Mouse (Mus musculus) T-helper 17 cell (primary cell): ENCODE data around the gene Ccdc92.

Experiments used
- in situ Hi-C, 2 experiments: fragments of 300-600 bp; cut with MboI, MseI; formaldehyde crosslinking; loops; 1 replicate in 1 of 2; 2 replicates in 1 of 2; pipeline ENCODE4 v1.15.1; 2025; ENCODE audit warnings: high pct_unique_total_duplicates in 2 of 2

Gene Ccdc92

GRCm38 (mm10) chr5:124862013-124862866, at the start of gene Ccdc92, which contains the start of gene Zfp664:
Ccdc92 (minus strand) TSS chr5:124862424.
Zfp664 (plus strand) TSS chr5:124862691.
- in situ Hi-C loops: loop anchor here in 1 of 2 experiments (5.0 kb wide), 1 partner anchor 260 kb away; no protein-coding TSS in a partner anchor

DNA sequence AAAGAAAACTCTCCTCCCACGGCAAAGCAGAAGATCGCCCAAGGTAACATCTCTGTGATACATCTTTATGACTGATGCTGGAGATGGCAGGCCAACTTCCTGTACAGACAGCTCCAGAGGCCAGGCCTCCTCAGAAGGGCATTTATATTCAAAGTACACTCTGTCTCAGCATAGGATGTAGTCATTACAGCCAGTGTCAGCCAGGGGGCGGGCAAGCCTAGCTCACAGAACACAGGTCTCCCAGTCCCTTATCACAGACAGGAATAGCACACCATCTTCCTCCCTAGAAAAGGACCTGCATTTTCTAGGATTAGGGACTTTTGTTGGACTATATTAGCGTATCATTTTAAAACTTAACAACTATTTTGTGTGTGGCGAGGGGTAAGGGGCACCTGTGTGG, 46.6 kb upstream of the Ccdc92 start:
- in situ Hi-C loops: loop anchor here (5.0 kb wide), 2 partner anchors 103 to 363 kb away; no protein-coding TSS in a partner anchor

DNA sequence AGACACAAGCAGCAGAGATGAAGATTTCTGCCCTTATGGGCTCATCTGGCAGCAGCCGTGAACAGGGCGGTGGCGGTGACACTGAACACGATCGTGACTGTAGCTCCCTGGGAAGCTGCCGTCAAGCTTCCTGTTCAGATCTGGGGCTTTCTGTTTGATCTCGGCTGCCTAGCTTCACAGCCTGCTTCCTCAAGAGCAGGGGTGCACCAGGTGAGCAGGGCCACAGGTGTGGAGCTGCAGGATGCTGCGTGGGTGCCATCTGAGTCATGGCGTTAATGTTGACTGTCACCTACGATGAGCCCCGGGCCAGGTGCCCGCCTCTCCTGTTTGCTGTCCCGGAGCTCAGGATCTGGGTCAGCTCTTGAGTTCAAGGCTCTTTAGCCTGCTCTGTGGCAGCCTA, 44.7 kb upstream of the Ccdc92 start:
- in situ Hi-C loops: loop anchor here (5.0 kb wide), 2 partner anchors 105 to 365 kb away; no protein-coding TSS in a partner anchor

DNA sequence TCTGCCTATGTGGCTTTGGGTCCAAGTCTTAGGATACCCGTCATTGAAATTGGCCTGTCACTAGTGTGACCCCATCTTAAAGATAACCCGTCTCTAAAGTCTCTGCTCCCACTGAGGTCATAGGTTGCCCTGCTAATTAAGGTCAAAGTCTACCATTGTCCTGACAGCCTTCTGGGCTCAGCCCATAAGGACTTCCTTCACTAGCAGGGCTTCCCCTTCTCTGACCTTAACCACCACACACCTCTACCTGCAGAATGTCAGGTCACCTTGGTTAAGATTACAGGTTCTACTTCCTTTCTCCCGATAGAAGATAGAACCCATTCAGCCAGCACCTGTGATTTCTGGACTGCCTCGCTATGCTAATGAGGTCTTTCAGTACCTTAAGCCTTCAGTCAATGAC, 41.6 kb upstream of the Ccdc92 start:
- in situ Hi-C loops: loop anchor here in 1 of 2 experiments (5.0 kb wide), 1 partner anchor 368 kb away; no protein-coding TSS in a partner anchor

- in situ Hi-C loops: loop anchor here in 1 of 2 experiments (5.0 kb wide), 1 partner anchor 370 kb away; no protein-coding TSS in a partner anchor
Observed at GRCm38 (mm10) chr5:124902195-124902594, 40.0 kb upstream of the Ccdc92 start.

DNA sequence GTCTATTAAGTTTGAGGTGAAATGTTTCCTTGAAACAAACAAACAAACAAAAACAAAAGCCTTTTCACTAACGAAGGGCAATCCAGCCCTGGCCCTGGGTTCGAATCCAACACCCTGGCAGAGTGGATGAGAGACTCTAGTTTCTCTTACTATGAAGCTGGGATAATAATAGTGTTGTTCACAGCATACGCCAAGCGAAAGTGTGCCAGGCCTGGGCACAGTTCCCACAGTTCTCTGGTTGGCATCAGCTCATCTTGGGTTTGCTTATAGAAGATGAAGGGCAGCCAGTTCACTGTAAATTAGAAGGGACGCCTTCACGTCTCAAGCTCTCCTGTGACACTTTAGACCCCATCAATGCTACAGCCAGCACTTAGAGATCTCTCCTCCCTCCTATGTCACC, 39.5 kb upstream of the Ccdc92 start:
- in situ Hi-C loops: loop anchor here in 1 of 2 experiments (5.0 kb wide), 1 partner anchor 371 kb away; no protein-coding TSS in a partner anchor

- in situ Hi-C loops: loop anchor here in 1 of 2 experiments (5.0 kb wide), 1 partner anchor 371 kb away; no protein-coding TSS in a partner anchor
Observed at GRCm38 (mm10) chr5:124900738-124901490, 38.7 kb upstream of the Ccdc92 start.

GRCm38 (mm10) chr5:124899945-124900631, 37.9 kb upstream of the Ccdc92 start:
- in situ Hi-C loops: loop anchor here in 1 of 2 experiments (5.0 kb wide), 1 partner anchor 372 kb away; no protein-coding TSS in a partner anchor

GRCm38 (mm10) chr5:124896135-124896534, 33.9 kb upstream of the Ccdc92 start:
- in situ Hi-C loops: no loop called here

GRCm38 (mm10) chr5:124891921-124892370, 29.7 kb upstream of the Ccdc92 start:
- in situ Hi-C loops: loop anchor here in 1 of 2 experiments (5.0 kb wide), 1 partner anchor 320 kb away; no protein-coding TSS in a partner anchor

DNA sequence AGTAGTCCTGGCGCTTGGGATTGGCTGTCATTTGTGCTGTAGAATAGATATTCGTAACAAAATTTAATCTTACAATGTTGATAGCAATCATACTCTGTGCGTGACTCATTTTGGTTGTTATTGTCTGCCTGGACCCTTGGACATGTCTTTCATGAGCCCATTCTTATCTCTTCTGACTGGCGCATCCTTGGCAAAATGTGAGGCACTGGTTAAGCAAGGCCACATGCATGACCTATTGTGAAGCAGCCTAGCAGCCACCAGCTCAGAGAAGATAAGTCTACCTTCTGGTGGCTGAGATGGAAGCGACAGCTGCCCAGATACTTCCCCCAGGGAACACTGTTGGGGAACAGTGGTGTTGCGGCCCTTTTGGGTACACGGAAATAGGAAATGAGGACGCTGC, 26.4 kb upstream of the Ccdc92 start:
- in situ Hi-C loops: no loop called here

- in situ Hi-C loops: no loop called here
Observed at GRCm38 (mm10) chr5:124883877-124884276, 21.7 kb upstream of the Ccdc92 start.

- in situ Hi-C loops: loop anchor here in 1 of 2 experiments (10.0 kb wide), 1 partner anchor 275 kb away; no protein-coding TSS in a partner anchor
Observed at GRCm38 (mm10) chr5:124879801-124880200, 17.6 kb upstream of the Ccdc92 start.

DNA sequence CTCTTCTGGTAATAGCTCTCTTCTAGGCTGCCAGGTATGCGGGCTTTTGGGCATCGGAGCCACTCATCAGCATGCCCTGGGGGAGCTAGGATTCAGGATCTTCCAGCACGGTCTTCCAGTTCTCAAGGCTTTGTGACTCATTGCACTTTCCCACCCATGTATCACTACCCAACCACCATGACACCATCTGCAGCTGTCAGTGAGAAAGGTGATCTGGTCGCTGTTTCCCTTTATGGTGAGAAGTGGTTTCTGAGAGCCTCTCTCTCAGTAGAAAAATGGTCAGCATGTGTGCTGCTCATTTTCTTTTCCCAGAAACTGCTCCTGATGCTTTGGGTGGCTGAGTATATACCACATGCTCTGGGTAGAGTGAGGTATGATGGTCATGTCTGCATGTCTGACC, 17.0 kb upstream of the Ccdc92 start:
- in situ Hi-C loops: loop anchor here in 1 of 2 experiments (10.0 kb wide), 1 partner anchor 274 kb away; no protein-coding TSS in a partner anchor

DNA sequence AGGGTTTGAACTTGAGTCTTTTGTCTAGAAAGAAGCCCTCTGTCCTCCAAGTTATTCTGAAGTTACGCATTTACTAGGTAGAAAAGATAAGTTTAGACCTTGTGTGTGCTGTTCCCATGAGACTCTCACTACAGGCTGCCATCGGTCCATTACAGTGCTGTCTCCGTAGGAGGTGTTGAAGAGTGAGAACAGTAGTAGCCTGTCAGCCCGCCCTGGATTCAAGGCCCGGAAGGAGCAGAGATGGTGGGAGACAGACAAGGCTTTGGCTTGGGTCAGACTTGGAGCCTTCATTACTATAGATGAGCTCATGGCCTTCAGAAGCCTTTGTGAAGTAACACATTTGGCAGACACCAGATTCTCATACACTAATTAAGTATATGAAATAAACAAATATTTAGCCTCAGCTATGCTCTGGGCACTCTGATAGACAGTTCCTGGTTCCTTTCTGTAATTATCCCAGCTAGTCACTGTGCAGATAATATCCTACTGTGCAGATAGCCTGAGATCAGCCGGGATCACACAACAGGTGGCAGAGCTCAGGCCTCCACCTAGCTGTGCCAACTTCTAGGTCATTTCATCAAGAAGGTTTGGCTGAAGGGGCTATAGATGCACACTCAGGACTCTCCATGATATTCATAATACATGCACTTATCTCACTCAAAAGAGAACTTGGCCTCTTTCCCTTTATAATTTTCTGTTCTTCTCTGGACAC, 11.8 kb upstream of the Ccdc92 start:
- in situ Hi-C loops: loop anchor here in 1 of 2 experiments (10.0 kb wide), 1 partner anchor 269 kb away; no protein-coding TSS in a partner anchor

- in situ Hi-C loops: loop anchor here in 1 of 2 experiments (10.0 kb wide), 1 partner anchor 268 kb away; no protein-coding TSS in a partner anchor
Observed at GRCm38 (mm10) chr5:124873096-124873495, 10.9 kb upstream of the Ccdc92 start.

- in situ Hi-C loops: loop anchor here in 1 of 2 experiments (10.0 kb wide), 1 partner anchor 267 kb away; no protein-coding TSS in a partner anchor
Observed at GRCm38 (mm10) chr5:124872033-124872432, 9.8 kb upstream of the Ccdc92 start.

- in situ Hi-C loops: no loop called here
Observed at GRCm38 (mm10) chr5:124868981-124869380, 6.8 kb upstream of the Ccdc92 start.

- in situ Hi-C loops: loop anchor here in 1 of 2 experiments (5.0 kb wide), 1 partner anchor 261 kb away; no protein-coding TSS in a partner anchor
Observed at GRCm38 (mm10) chr5:124862871-124863741, 882 bp upstream of the Ccdc92 start.
